Mouse (Mus musculus): ENCODE results near the gene Camk2d. TPM values are rescaled to one million over a fixed set of nuclear protein-coding genes. Genes with fewer than 3 reads are reported as not detected.

Gene Camk2d
- polyA plus RNA-seq, 1 experiment from 2014 or later: 42.6 TPM

DNA sequence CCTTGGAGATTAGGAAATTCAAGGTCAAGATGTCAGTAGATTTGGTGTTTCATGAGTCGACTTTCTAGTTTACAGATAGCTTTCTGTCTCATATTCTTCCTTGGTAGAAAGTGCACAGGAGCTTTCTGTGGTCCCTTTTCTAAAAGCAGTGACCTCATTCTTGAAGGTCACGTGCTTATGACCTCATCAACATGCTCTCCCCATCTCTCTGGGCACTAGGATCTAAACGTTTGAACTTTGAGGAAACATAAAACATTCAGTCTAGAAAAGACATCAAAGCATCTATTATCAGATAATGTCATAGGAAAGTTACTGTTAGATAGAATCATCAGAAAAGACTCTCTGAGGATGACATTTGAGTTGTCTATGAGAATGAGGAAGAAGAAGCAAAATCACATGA is 32.3 kb downstream of the Camk2d start:
- ATAC-seq: no peak
- Histone ChIP-seq H3K4me2 (replicated peaks; ENCODE audit: low read depth) (no peak overlapping the region), H3K9me3 (ENCODE audit: control insufficient read depth) (no peaks in the 10 kb centered on the region), H3K27me3 (replicated peaks; ENCODE audit: control insufficient read depth, insufficient read depth, low read length) (no peaks in the 10 kb centered on the region), H3K36me3 (ENCODE audit: control insufficient read depth, insufficient read depth) (no peaks in the 10 kb centered on the region), H3K4me3 (ENCODE audit: low read depth, low read length) (no peak overlapping the region), H3K27ac (ENCODE audit: low read depth, low read length) (no peak overlapping the region), H3K9ac (ENCODE audit: low read depth, low read length) (no peak overlapping the region), H3K4me1 (replicated peaks; ENCODE audit: control insufficient read depth, insufficient read depth, low read length) (no peaks in the 10 kb centered on the region)
- WGBS: 49% methylated on average over 3 of the region's 3 CpGs
- TF ChIP-seq CTCF (IDR thresholded peaks at IDR 0.05; ENCODE audit: low read depth): no peak

DNA sequence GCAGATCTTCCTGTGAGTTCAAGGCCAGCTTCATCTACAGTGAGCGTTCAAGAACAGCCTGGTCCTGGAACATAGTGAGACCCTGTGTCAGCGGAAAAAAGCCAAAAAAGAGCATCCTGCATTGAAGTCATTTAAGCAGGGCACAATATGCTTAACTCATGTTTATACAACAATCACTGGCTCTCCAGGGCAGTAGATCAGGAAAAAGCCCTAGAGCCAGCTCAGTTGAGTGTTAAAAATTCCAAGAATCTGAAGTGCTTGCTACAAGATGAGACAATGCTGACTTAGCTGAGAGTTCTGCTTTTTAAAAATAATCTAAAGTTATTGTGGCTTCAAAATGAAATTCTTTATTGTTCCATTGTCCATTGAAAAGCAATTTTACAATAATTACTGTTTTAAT is 32.9 kb downstream of the Camk2d start:
- WGBS: 76% methylated on average over 2 of the region's 2 CpGs
- no peak overlapping the region for H3K4me2 ChIP-seq (replicated peaks; ENCODE audit: low read depth)
- ATAC-seq: no peak

DNA sequence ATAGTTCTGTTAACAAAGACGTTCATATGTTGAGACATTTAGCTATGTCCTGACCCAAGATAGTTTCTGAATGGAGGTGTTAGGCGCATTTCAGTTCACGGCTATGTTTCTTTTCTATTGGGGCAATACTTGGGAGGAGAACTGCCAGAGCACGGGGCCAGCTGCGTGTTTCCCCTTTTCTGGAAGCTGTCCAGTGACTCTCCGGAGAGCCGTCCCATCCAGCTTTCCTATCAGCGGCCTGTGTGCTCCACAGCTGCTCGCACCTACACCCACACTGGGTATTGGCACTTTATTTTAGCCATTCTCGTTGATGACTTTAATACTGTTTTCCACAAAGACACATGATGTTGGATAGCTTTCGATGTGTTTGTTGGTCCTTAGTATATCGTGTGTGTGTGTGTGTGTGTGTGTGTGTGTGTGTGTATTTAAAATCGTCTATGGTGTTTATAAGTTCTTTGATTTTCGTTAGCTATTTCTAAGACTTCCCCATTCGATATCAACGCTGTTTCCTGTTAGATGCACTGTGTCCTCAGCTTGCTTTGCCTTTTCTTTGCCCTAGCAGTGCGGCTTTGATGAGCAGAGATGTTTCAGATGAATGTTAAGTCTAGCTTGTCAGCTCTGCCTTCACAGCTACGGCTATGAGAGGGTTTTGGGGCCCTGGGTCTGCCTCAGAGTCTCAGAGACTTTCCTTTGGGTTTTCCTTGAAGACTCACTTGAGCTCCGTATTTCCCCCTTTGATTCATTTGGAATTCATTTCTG is 34.2 kb downstream of the Camk2d start:
- WGBS: 76% methylated on average over 19 of the region's 19 CpGs
- no peaks in the 10 kb centered on the region for H3K27me3 ChIP-seq (replicated peaks; ENCODE audit: control insufficient read depth, insufficient read depth, low read length)
- no peak for TF ChIP-seq CTCF (IDR thresholded peaks at IDR 0.05; ENCODE audit: low read depth)
- no peak for ATAC-seq
- no peaks in the 10 kb centered on the region for H3K4me1 ChIP-seq (replicated peaks; ENCODE audit: control insufficient read depth, insufficient read depth, low read length)
- H3K9me3 ChIP-seq (ENCODE audit: control insufficient read depth): no peaks in the 10 kb centered on the region
- no peak overlapping the region for H3K9ac ChIP-seq (ENCODE audit: low read depth, low read length)
- no peak overlapping the region for H3K4me2 ChIP-seq (replicated peaks; ENCODE audit: low read depth)
- H3K4me3 ChIP-seq (ENCODE audit: low read depth, low read length): no peak overlapping the region
- no peaks in the 10 kb centered on the region for H3K36me3 ChIP-seq (ENCODE audit: control insufficient read depth, insufficient read depth)
- H3K27ac ChIP-seq (ENCODE audit: low read depth, low read length): no peak overlapping the region

More for the DNA sequence above, 32.9 kb downstream of the Camk2d start:
- no peak for TF ChIP-seq CTCF (IDR thresholded peaks at IDR 0.05; ENCODE audit: low read depth)
- Histone ChIP-seq H3K9ac (ENCODE audit: low read depth, low read length) (no peak overlapping the region), H3K4me1 (replicated peaks; ENCODE audit: control insufficient read depth, insufficient read depth, low read length) (no peaks in the 10 kb centered on the region), H3K9me3 (ENCODE audit: control insufficient read depth) (no peaks in the 10 kb centered on the region), H3K36me3 (ENCODE audit: control insufficient read depth, insufficient read depth) (no peaks in the 10 kb centered on the region), H3K27ac (ENCODE audit: low read depth, low read length) (no peak overlapping the region), H3K27me3 (replicated peaks; ENCODE audit: control insufficient read depth, insufficient read depth, low read length) (no peaks in the 10 kb centered on the region), H3K4me3 (ENCODE audit: low read depth, low read length) (no peak overlapping the region)

DNA sequence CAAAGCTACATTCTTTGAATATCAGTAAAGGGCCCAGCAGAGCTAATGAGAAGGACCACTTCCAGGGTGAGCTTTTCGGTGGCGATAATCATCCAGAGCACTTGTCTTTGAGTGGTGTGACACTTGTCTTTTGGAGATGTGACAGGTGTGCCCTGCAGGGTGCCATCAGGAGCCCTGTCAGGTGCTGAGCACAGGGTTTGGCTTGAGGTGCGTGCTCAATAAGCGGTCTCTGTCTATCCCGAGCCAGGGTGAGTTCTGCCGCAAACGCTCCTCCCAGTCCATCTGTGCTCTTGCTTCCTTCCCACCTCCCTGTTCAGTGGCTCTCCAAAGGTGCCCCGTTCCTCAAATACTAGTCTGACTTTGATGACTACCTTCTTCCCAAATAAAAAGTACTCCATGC is 35.5 kb downstream of the Camk2d start:
- Histone ChIP-seq H3K9ac (ENCODE audit: low read depth, low read length) (no peak overlapping the region), H3K36me3 (ENCODE audit: control insufficient read depth, insufficient read depth) (no peaks in the 10 kb centered on the region), H3K4me2 (replicated peaks; ENCODE audit: low read depth) (no peak overlapping the region), H3K27me3 (replicated peaks; ENCODE audit: control insufficient read depth, insufficient read depth, low read length) (no peaks in the 10 kb centered on the region), H3K27ac (ENCODE audit: low read depth, low read length) (no peak overlapping the region), H3K4me1 (replicated peaks; ENCODE audit: control insufficient read depth, insufficient read depth, low read length) (no peaks in the 10 kb centered on the region), H3K9me3 (ENCODE audit: control insufficient read depth) (no peaks in the 10 kb centered on the region), H3K4me3 (ENCODE audit: low read depth, low read length) (no peak overlapping the region)
- TF ChIP-seq CTCF (IDR thresholded peaks at IDR 0.05; ENCODE audit: low read depth): no peak
- ATAC-seq: no peak
- 85% methylated on average over 8 of the region's 8 CpGs for WGBS

DNA sequence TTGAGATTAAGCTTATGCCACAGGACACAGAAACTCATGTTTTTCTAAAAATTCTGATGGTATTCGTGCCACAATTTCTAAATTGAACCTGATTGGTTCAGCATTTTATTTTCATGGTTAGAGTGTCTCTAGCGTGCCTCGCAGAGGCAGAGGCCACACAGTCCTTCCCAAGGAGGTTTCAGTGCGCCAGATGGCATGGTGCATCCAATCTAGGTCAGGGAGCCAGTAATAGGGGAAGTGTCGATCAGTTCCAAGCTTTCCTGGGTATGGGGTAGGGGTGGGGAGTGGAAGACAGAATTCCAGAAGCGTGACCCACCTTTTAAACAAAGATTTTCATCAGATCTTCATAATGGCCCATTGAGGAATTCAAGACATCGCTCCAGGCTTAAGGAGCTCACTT is 36.5 kb downstream of the Camk2d start:
- H3K4me2 ChIP-seq (replicated peaks; ENCODE audit: low read depth): no peak overlapping the region
- no peak for ATAC-seq
- no peaks in the 10 kb centered on the region for H3K9me3 ChIP-seq (ENCODE audit: control insufficient read depth)
- no peaks in the 10 kb centered on the region for H3K27me3 ChIP-seq (replicated peaks; ENCODE audit: control insufficient read depth, insufficient read depth, low read length)
- no peak overlapping the region for H3K9ac ChIP-seq (ENCODE audit: low read depth, low read length)
- no peaks in the 10 kb centered on the region for H3K36me3 ChIP-seq (ENCODE audit: control insufficient read depth, insufficient read depth)
- 89% methylated on average over 7 of the region's 7 CpGs for WGBS
- no peaks in the 10 kb centered on the region for H3K4me1 ChIP-seq (replicated peaks; ENCODE audit: control insufficient read depth, insufficient read depth, low read length)
- TF ChIP-seq CTCF (IDR thresholded peaks at IDR 0.05; ENCODE audit: low read depth): no peak
- no peak overlapping the region for H3K4me3 ChIP-seq (ENCODE audit: low read depth, low read length)
- no peak overlapping the region for H3K27ac ChIP-seq (ENCODE audit: low read depth, low read length)

DNA sequence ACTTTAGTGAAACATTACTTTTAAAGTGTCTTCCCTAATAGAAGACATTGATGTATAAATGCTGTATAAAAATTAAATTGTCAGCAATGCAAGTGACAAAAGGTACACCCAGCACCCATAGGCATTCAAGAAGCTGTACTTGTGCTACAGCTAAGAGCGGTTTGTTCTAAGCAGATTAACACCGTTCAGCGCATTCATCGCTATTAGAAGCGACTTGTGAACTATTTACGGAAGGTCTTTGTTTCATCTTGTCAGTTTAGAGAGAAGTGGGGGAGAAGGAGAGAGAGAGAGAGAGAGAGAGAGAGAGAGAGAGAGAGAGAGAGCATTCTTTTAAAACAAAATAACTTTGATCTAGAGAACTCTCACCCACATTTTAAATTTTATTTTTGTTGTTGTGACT is 38.1 kb downstream of the Camk2d start:
- Histone ChIP-seq H3K27me3 (replicated peaks; ENCODE audit: control insufficient read depth, insufficient read depth, low read length) (no peaks in the 10 kb centered on the region), H3K9ac (ENCODE audit: low read depth, low read length) (no peak overlapping the region), H3K9me3 (ENCODE audit: control insufficient read depth) (no peaks in the 10 kb centered on the region), H3K4me1 (replicated peaks; ENCODE audit: control insufficient read depth, insufficient read depth, low read length) (0 out of 2 replicates have a peak, but pooled peaks cover 4% of the 10 kb centered on the region), H3K4me2 (replicated peaks; ENCODE audit: low read depth) (no peak overlapping the region), H3K36me3 (ENCODE audit: control insufficient read depth, insufficient read depth) (no peaks in the 10 kb centered on the region), H3K27ac (ENCODE audit: low read depth, low read length) (no peak overlapping the region), H3K4me3 (ENCODE audit: low read depth, low read length) (no peak overlapping the region)
- ATAC-seq: no peak
- no peak for TF ChIP-seq CTCF (IDR thresholded peaks at IDR 0.05; ENCODE audit: low read depth)
- 87% methylated on average over 6 of the region's 6 CpGs for WGBS

All from intestine, postnatal 0 days (tissue).